Mouse (Mus musculus) lung, embryonic 16.5 days (tissue): Measurements from ENCODE around the gene St6gal1. TPM values are rescaled to one million over a fixed set of nuclear protein-coding genes. Genes with fewer than 3 reads are reported as not detected.

Source experiments
- ATAC-seq: fragments of 200-750 bp; cut with Nextera tagmentation; 2 replicates; pipeline ENCODE4 v1.8.0; 2017; ENCODE audit warnings: low read depth, mild to moderate bottlenecking, moderate library complexity
- H3K27ac ChIP-seq: fragments of 300-500 bp; sonication (generic); 2 replicates; pipeline ENCODE4 v1.5.1; 2014; ENCODE audit warnings: mild to moderate bottlenecking, control low read depth, low read length
- H3K27me3 ChIP-seq: fragments of 300-500 bp; sonication (generic); 2 replicates; pipeline ENCODE4 v1.6.1; 2014; ENCODE audit warnings: low read depth, low read length, mixed read lengths; ENCODE audit not compliant: control insufficient read depth, insufficient read depth
- H3K36me3 ChIP-seq: fragments of 300-500 bp; sonication (generic); 2 replicates; pipeline ENCODE4 v1.6.1; 2014; ENCODE audit warnings: low read length; ENCODE audit not compliant: control insufficient read depth, insufficient read depth
- H3K4me1 ChIP-seq: fragments of 300-500 bp; sonication (generic); replicated peaks from 2 replicates; pipeline ENCODE4 v1.6.1; 2014; ENCODE audit warnings: low read length, mixed read lengths; ENCODE audit not compliant: control insufficient read depth, insufficient read depth
- H3K4me2 ChIP-seq: fragments of 300-500 bp; sonication (generic); 2 replicates; pipeline ENCODE4 v1.6.1; 2014; ENCODE audit warnings: low read depth, low read length, control low read depth
- H3K4me3 ChIP-seq: fragments of 300-500 bp; sonication (generic); 2 replicates; pipeline ENCODE4 v1.5.1; 2014; ENCODE audit warnings: mild to moderate bottlenecking, low read length, control low read depth
- H3K9ac ChIP-seq: fragments of 300-500 bp; sonication (generic); 2 replicates; pipeline ENCODE4 v1.6.1; 2014; ENCODE audit warnings: low read length, control low read depth
- H3K9me3 ChIP-seq: fragments of 300-500 bp; sonication (generic); 2 replicates; pipeline ENCODE4 v1.6.1; 2016; ENCODE audit warnings: low read length; ENCODE audit not compliant: control insufficient read depth
- WGBS: fragments of 180-500 bp; shearing (Covaris S2); extraction: QIAGEN DNeasy Blood & Tissue Kit; methylation state at CpG from one replicate; pipeline ENCODE4 v1.1.7; 2014; 5-methylcytosine and 5-hydroxymethylcytosine counted together
- polyA plus RNA-seq: library from polyadenylated mRNA; unstranded; fragments of >200 nt; fragmentation: Nextera tagmentation; extraction: Ambion mirVana; gene quantifications from 2 replicates; pipeline ENCODE4 v1.2.1, GENCODE M21; 2015

Gene St6gal1
- polyA plus RNA-seq, 1 experiment from 2014 or later = 56.2 TPM

DNA sequence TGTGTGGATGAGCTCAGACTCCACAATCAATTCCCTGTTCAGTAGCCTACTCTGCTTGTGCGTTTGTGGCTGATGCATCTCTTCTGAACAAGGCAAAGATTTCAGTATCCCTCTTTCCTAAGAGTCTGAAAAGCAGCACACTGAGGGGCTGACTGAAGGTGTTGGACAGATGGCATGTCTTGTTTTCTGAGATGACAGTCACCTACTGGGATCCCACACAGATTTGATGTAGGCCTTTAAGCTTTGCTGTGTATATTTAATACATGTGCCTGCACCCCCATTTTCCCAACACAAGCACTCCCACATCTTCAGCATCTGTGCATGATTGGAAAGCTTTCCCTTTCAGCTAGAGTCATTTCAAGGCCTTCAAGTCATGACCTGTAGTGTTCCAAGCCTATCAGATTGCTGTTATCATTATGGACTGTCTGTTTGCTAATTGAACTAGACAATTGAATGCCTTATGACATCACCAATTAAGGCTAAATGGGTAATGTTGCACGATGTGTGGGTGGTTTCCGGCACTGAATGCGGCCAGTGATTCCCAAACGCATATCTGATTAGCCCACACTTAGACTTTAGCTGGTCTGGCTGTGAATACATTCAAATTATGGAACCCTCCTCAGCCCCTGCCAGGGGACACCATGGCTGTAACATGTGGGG, 9.2 kb upstream of the St6gal1 start:
- ATAC-seq = no peak
- H3K36me3 ChIP-seq = no peaks in the 10 kb centered on the region
- no peaks in the 10 kb centered on the region for H3K9me3 ChIP-seq
- no peak overlapping the region for H3K4me3 ChIP-seq
- no peaks in the 10 kb centered on the region for H3K27me3 ChIP-seq
- 88% methylated on average over 5 of the region's 5 CpGs for WGBS
- no peak overlapping the region for H3K4me2 ChIP-seq
- no peak overlapping the region for H3K9ac ChIP-seq
- H3K4me1 ChIP-seq = peaks cover 11% of the 10 kb centered on the region
- no peak overlapping the region for H3K27ac ChIP-seq

GRCm38 (mm10) chr16:23216366-23216765, 8.2 kb upstream of the St6gal1 start:
- Histone ChIP-seq H3K36me3 (no peaks in the 10 kb centered on the region), H3K9me3 (no peaks in the 10 kb centered on the region), H3K9ac (no peak overlapping the region), H3K27ac (no peak overlapping the region), H3K4me2 (no peak overlapping the region), H3K27me3 (no peaks in the 10 kb centered on the region), H3K4me1 (peaks cover 11% of the 10 kb centered on the region), H3K4me3 (no peak overlapping the region)
- WGBS = 41% methylated on average over 9 of the region's 9 CpGs
- ATAC-seq = no peak

DNA sequence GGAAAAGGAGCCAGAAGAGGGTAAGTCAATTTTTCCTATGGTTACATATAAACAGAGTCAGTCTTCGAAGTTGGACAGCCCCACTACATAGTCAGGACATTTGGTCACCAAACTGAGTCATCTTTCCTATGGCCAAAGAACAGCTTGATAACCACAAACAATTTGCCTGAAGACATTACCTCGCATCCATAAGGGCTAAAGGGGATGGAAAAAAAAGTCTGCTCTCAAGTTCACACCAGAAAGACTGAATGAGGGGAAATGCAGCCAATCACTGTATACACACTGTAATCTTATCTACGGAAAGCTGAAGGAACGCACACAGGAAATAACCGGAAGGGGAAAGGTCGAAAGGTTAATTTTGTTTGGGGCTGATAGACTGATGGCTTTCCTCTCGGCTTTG, 6.2 kb upstream of the St6gal1 start:
- peak; percentile 69 for ATAC-seq
- Histone ChIP-seq H3K9ac (no peak overlapping the region), H3K27me3 (no peaks in the 10 kb centered on the region), H3K4me1 (peaks cover 14% of the 10 kb centered on the region), H3K36me3 (no peaks in the 10 kb centered on the region), H3K9me3 (no peaks in the 10 kb centered on the region), H3K27ac (peak overlapping the region; percentile 55; the same call in 1 of the 2 replicates), H3K4me2 (no peak overlapping the region), H3K4me3 (no peak overlapping the region)
- WGBS = 16% methylated on average over 7 of the region's 7 CpGs

- peak overlapping the region; percentile 89; the same call in 1 of the 2 replicates for H3K4me2 ChIP-seq
- no peak overlapping the region for H3K4me3 ChIP-seq
- ATAC-seq = peak; percentile 38
- H3K4me1 ChIP-seq = peaks cover 24% of the 10 kb centered on the region
- 63% methylated on average over 12 of the region's 12 CpGs for WGBS
- no peaks in the 10 kb centered on the region for H3K9me3 ChIP-seq
- H3K9ac ChIP-seq = no peak overlapping the region
- H3K36me3 ChIP-seq = no peaks in the 10 kb centered on the region
- H3K27me3 ChIP-seq = no peaks in the 10 kb centered on the region
- H3K27ac ChIP-seq = peak overlapping the region; percentile 68
Measured at GRCm38 (mm10) chr16:23223166-23223870, 1.2 kb upstream of the St6gal1 start.

- 29% methylated on average over 12 of the region's 12 CpGs for WGBS
- H3K9ac ChIP-seq = peak overlapping the region; percentile 98
Measured at GRCm38 (mm10) chr16:23223871-23224469, 570 bp upstream of the St6gal1 start.

DNA sequence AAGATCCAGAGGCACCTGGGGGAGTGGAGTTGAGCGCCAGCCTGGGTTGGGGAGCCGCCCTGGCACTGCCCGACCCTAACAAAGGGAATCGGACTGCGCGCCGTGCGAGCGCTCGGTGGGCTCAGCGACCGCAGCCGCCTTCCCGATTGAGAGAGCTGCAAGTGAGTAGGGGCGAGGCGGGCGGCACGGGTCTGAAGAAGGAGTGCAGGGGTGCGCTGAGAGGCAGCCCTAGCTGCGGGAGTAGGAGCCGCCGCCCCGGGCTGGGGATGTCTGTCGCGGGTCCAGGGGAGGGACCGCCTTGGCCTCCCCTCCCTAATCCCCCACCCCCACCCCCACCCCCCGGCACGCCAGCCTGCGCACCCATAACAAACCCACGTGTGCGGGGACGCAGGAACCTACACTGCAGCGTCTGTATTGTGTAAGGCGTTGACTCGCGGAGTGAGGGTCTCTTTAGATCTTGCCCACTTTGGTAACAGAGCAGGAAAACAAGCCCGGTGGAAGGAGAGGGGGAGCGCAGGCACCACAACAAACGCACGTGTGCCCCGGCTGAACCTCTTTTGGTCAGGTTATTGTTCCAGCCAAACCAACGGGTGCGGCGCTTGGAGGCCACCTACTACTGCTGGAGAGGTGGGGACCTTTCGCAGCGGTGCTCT, 655 bp downstream of the St6gal1 start:
- under 1% methylated on average over 43 of the region's 46 CpGs for WGBS
- no peaks in the 10 kb centered on the region for H3K9me3 ChIP-seq
- peak overlapping the region; percentile 89 for H3K4me3 ChIP-seq
- H3K4me2 ChIP-seq = peak overlapping the region; percentile 89
- peak overlapping the region; percentile 98 for H3K9ac ChIP-seq
- H3K36me3 ChIP-seq = no peaks in the 10 kb centered on the region
- peaks cover 26% of the 10 kb centered on the region for H3K4me1 ChIP-seq
- no peaks in the 10 kb centered on the region for H3K27me3 ChIP-seq
- H3K27ac ChIP-seq = peak overlapping the region; percentile 96
- peak; percentile 72 for ATAC-seq

More at GRCm38 (mm10) chr16:23223871-23224469, 570 bp upstream of the St6gal1 start:
- peak overlapping the region; percentile 89 for H3K4me3 ChIP-seq
- H3K4me1 ChIP-seq = peaks cover 24% of the 10 kb centered on the region
- ATAC-seq = no peak
- H3K4me2 ChIP-seq = peak overlapping the region; percentile 89
- peak overlapping the region; percentile 68 for H3K27ac ChIP-seq
- H3K9me3 ChIP-seq = no peaks in the 10 kb centered on the region
- no peaks in the 10 kb centered on the region for H3K27me3 ChIP-seq
- no peaks in the 10 kb centered on the region for H3K36me3 ChIP-seq

GRCm38 (mm10) chr16:23225821-23226600, 1.5 kb downstream of the St6gal1 start:
- Histone ChIP-seq H3K27ac (peak overlapping the region; percentile 96), H3K4me2 (peak overlapping the region; percentile 89), H3K27me3 (no peaks in the 10 kb centered on the region), H3K4me1 (peaks cover 32% of the 10 kb centered on the region), H3K9me3 (no peaks in the 10 kb centered on the region), H3K36me3 (no peaks in the 10 kb centered on the region), H3K4me3 (peak overlapping the region; percentile 89), H3K9ac (peak overlapping the region; percentile 98)
- peak; percentile 41 for ATAC-seq
- WGBS = under 1% methylated on average over 28 of the region's 28 CpGs

DNA sequence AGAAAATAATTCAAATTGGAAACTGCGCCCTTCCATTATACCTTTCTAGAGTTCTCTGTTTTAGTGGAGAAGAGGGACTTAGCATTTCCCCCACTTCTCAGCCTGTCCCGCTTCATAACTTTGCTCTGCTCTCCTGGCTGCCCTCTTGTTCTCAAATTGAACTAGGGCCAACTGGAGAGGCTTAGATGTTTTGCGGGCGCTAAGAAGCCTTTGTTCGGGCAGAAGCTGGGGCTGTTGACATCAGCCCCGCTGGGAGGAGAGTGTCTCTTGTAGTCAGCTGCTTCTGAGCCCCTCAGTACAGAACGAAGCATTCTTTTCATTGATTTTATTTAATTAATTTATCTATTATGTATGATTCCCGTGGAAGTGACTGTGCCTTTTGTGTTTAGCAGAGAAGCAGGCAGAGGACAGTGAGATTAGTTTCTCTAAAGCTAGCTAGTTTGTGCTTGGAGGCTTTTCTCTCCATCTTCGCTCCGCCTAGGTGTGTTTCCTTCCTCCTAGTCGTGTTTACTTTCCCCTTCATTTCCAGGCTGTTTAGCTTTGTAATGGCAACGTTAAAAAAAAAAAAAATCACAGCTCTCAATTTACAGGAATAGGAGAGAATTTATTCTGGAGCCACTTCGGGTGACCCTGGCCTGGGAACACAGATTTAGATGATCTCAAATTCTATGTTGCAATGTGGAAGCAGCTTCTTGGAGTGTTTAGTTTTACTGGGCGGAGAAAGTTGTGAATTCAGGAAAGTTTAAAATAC, 2.2 kb downstream of the St6gal1 start:
- peak overlapping the region; percentile 98 for H3K9ac ChIP-seq
- H3K4me2 ChIP-seq = peak overlapping the region; percentile 89
- WGBS = 4% methylated on average over 14 of the region's 14 CpGs
- H3K27me3 ChIP-seq = no peaks in the 10 kb centered on the region
- H3K9me3 ChIP-seq = no peaks in the 10 kb centered on the region
- peak overlapping the region; percentile 89 for H3K4me3 ChIP-seq
- ATAC-seq = peak; percentile 22
- peaks cover 39% of the 10 kb centered on the region for H3K4me1 ChIP-seq
- H3K36me3 ChIP-seq = no peaks in the 10 kb centered on the region
- peak overlapping the region; percentile 96 for H3K27ac ChIP-seq
